Mouse (Mus musculus) adrenal gland, postnatal 4 days (tissue): ENCODE data around the gene Ucp2. TPM values are rescaled to one million over a fixed set of nuclear protein-coding genes. Genes with fewer than 3 reads are reported as not detected.

Source experiments
- DNase-seq, 2 experiments: peaks; one replicate each; pipeline ENCODE4 v3.0.0; 2021 to 2022; ENCODE audit warnings: low spot score in 2 of 2, mixed read lengths in 2 of 2
- total RNA-seq, 2 experiments: library from RNA; stranded (reverse); gene quantifications; 2 replicates each; pipeline ENCODE4 v1.2.3; 2021

The Ucp2 gene
- total RNA-seq, 2 experiments from 2014 or later = 344 to 355 TPM

DNA sequence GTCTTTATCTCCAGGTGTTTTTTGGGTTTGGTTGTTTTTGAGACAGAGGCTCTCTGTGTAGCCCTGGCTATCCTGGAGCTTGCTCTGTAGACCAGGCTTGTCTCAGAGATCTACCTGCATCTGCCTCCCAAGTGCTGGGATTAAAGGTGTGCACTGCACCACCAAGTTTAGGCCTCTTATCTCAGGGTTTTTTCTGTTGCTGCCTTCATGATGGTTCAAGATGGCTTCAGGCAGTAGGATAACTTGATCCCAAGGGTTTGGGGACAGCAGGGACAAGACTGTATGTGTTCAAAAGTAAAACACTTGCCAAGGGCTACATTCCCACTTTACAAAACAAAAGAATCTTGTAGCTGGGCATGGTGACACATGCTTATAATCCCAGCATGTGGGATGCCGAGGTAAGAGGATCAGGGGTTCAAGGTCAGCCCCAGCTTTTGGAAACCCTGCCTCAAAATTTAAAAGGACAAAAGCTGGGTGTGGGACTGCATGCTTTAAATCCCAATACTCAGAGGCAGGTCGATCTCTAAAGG lies 8.8 kb downstream of the Ucp2 start:
- DNase-seq = no peak

DNA sequence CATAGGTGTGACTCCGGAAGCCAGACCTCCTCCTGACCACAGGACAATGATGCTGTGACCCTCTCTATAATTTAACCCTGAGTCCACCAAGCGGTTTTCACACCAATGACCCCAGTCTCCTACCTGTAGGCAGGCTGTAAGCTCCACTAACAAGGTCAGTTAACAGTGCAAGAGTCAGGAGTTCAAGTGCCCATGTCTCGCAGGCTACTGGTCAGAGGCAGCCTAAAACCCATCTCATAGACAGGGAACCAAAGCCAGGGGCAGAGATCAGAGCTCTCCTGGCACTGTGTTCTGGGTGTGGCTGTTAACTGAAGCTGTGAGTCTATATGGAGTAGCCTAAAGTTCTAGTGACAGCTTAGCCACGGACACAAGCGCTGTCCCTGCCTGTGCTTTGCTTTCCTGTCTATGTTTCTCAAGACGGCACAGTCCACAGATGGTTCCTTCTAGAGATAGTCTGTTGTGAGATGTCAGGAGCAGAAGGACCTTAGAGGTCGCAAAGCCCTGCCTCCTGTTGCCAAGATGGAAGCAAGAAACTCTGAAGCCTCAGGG lies 9.3 kb downstream of the Ucp2 start:
- no peak for DNase-seq

DNA sequence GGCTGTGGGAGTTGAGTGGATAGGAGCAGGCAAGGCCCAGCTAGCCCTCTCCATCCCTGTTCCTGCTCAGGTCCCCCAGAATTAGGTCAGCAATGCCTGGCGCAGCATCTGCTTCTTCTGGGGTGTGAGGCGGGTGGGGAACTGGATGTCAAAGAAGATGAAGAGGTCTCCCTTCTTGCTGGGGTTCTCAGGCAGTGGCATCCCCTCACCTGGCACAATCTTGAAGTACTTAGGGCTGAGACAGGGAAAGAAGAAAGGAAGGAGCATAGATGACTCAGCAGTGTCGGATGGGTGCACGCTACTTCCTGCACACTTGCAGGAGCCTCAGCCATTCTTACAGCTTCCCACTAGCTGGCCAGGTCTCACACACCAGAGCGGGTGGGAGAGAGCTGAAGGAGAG lies 9.9 kb downstream of the Ucp2 start:
- DNase-seq = no peak

DNA sequence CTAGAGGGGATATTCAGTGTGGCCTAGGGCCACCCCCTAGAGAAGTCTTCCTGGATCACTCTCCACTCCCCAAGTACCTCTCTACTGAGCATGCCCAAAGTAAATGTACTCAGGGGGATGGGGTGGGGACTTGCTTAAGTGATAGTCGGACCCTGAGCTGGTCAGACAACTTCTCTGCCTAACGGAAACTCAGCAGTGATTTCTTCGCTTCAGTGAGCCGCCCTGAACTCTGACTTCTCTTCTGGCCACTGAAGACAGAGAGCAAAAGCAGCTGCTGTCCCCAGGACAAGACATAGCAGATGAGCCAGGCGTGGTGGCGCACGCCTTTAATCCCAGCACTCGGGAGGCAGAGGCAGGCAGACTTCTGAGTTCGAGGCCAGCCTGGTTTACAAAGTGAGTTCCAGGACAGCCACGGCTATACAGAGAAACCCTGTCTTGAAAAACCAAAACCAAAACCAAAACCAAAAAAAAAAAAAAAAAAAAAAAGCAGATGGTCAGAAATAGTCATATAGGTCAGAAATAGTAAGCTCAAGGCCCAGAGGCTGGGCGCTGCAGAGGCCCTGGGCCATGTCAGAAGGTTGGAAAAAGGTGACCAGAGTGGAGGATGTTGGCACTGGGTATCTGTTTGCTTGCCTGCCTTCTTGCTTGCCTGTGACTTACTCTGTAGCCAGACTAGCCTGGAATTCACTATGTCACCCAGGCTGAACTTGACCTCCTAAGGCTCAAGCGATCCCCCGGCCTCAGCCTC lies 11.8 kb downstream of the Ucp2 start:
- no peak for DNase-seq

- DNase-seq = no peak
Observed at GRCm38 (mm10) chr7:100506494-100506893, 13.4 kb downstream of the Ucp2 start.

- DNase-seq = no peak
Observed at GRCm38 (mm10) chr7:100508670-100509069, 15.5 kb downstream of the Ucp2 start.

DNA sequence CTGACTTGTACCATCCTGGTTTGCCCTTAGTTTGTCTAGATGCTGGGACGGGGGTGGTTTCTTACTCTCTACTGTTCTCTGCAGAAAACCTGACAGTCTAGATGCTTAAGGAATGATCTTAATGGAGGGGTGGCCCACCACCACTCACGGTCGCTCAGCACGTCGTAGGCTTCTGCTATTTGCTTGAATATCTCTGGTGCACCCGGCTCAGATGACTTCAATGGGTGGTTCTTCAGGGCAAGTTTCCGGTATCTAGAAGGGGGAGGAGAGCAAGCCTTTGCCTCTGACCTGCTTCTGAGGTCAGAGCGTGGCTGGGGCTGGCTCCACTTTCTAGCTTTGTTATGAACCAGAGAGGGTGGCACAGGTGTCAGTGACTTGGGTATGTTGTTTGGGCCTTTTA lies 18.5 kb downstream of the Ucp2 start:
- DNase-seq = no peak

DNA sequence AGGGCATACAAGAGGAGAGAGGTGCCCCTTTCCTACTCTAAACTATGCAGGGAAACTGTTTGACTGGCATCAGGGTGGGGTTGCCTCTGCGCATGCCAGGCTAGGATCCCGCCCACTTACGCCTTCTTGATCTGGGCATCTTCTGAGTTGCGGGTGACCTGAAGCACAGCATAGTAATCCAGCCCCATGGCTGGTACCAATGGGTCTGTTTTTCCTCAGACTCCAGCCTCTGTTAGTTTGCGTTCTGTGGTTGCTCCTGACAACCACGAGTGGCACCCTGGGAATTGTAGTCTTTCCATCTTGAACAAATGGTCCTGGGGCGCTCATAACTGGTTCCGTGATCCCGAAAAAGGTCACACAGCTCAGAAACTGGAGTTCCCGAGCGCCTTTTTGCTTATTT lies 21.4 kb downstream of the Ucp2 start, which contains the start of gene Dnajb13:
Gene Dnajb13, minus strand, starts transcription at position 388 of the 400 bp plus-strand sequence.
- no peak for DNase-seq

DNA sequence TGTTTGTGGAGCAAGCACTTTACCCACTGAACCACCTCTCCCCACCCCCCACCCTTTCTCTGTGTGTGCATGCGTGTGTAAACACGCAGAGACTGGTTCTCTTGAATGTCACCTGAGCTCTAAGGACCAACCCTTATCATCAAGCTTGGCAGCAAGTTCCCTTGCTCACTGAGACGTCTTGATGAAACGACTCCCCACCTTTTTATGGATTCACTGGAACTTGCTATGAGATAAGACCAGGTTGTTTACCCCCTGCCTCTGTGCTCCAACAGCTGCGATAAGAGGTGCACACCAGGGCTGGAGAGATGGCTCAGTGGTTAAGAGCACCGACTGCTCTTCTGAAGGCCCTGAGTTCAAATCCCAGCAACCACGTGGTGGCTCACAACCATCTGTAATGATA lies 27.1 kb downstream of the Ucp2 start:
- DNase-seq = no peak

DNA sequence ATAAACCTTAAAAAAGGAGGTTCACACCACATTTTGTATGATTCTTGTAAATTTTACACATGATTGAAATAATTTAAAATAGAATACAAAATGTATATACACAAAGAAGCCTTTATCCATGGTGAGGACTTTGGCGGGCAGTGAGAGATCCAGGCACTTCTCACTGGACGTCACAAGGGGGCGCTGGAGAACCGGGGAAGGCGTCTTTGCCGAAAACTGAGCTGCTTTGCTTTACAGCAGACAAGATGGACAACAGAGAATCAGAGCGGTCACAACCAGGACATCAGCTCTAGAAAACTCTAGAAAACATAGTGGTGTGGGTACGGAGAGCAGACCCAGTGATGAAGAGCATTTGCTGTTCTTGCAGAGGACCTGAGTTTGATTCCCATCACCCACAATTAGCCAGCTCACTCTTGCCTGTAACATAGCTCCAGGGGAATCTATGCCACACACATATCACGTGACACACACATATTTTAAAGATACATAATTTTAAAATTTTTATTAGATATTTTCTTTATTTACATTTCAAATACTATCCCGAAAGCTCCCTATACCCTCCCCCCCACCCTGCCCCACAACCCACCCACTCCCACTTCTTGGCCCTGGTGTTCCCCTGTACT lies 27.6 kb downstream of the Ucp2 start:
- DNase-seq = peak; percentile 75 to 76

- no peak for DNase-seq
Observed at GRCm38 (mm10) chr7:100522222-100522621, 29.1 kb downstream of the Ucp2 start.

GRCm38 (mm10) chr7:100524669-100525068 lies 31.5 kb downstream of the Ucp2 start:
- DNase-seq = no peak

DNA sequence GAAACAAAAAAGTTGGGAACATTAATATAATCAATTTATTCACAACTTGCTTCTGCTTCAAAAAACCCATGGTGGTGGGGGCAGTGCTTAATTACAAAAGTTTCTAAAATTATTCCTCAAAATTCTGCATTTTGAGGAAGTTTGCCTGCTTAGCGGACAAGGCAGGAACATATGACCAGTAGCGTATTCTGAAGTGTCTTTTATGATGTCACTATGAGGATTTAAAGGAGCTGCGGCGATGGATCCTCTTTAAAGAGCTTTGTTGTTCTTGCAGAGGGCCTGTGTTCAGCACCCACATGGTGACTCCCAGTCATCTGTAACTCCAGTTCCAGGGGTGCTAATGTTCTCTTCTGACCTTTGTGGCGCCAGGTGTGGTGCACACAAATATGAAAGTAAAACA lies 37.6 kb downstream of the Ucp2 start:
- no peak for DNase-seq

GRCm38 (mm10) chr7:100533503-100533902 lies 40.4 kb downstream of the Ucp2 start:
- no peak for DNase-seq

DNA sequence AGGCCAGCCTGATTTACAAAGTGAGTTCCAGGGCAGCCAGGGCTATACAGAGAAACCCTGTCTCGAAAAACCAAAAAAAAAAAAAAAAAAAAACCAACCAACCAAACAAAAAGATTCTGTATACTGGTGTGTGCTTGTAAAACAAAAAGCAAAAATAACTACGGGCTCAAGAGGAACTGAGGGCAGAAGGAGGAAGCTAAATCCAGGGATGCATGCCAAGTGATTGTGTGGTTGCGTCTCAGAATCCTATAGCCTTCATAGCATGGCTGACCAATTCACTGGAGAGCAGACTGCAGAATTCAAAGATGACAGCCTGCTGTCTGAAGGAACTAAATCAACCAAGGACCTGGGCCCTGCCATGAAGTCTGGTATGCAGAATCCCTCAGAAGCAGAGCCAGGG lies 41.1 kb downstream of the Ucp2 start:
- DNase-seq = no peak

- no peak for DNase-seq
Observed at GRCm38 (mm10) chr7:100535831-100536230, 42.7 kb downstream of the Ucp2 start.

DNA sequence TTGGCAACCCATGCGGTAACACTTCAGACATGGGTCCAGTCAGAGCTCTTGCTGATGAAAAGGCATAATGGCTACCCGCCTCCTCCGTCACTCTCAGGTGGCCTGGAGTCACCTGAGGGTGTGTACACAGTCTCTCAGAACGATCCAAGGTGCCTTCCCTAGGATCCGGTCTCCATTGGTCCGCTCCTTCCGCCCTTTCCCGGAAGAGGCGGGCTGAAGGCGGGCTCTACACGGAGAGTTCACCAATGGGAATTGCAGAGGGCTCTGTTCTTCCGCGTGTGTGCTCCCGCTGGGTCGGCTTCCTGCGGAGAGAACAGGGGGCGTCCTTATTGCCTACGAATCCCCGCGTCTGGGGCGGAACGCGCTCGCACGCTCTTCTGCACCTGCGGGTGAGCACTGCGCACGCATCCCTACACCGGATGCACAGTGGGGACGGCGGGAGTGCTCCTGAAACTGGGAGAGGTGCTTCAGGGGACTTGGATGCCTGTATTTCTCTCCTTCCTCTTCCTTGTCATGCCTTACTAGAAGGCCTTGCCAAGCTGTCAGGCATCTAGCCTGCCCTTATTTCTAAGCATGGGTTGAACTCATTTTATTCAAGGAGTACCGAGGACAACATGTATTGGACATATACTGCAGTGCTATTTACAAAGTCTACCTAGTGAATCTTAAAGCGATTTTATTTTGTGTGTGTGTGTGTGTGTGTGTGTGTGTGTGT lies 43.8 kb downstream of the Ucp2 start, which contains the start of gene Coa4:
Gene Coa4, plus strand, starts transcription at position 268 of the 715 bp plus-strand sequence.
- DNase-seq = peak; percentile 42 to 72

DNA sequence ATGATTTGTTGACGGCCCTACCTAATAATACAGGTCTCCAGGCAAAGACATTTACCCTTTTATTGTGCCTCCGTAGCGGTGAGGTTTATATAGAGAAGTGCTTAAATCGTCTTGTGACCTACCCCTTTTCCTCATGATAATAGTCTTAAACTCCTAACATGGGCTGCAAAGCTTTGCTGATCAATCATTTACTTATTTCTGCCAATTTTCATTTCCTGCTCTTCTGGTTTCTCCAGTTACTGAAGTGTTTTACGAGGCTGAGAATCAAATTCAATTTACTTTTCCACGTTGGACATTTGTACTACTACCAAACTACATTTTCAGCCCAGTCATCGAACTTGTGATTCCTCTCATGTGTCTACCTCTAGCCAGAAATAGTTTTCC lies 44.4 kb downstream of the Ucp2 start:
- DNase-seq = no peak

- DNase-seq = no peak
Observed at GRCm38 (mm10) chr7:100539516-100539915, 46.4 kb downstream of the Ucp2 start.

- DNase-seq = no peak
Observed at GRCm38 (mm10) chr7:100544437-100544836, 51.3 kb downstream of the Ucp2 start.

GRCm38 (mm10) chr7:100547631-100548030 lies 54.5 kb downstream of the Ucp2 start:
- DNase-seq = peak in 1 of 2 experiments; percentile 12

- DNase-seq = no peak
Observed at GRCm38 (mm10) chr7:100549796-100550195, 56.7 kb downstream of the Ucp2 start.
